In genomic region chr5:149376367-149376766, GRCm38 (mm10) we compare ENCODE assay signal across 10 mouse cellular contexts. TPM values are rescaled to one million over a fixed set of nuclear protein-coding genes. Genes with fewer than 3 reads are reported as not detected.
DNase-seq lines count a peak whose midpoint lies in the region; ATAC-seq and TF ChIP-seq lines count a peak whose summit lies in the region.
"Had no signal": no experiment of that assay in that cellular context is flagged by ENCODE, and none has a peak within 500 bp of the region (broad histone marks: within the 10 kb centered on the region; RNA-seq: fewer than 3 reads in every experiment).

No protein-coding gene starts in this region.

- ATAC-seq in kidney, embryonic 15.5 days (replicated peaks; ENCODE audit: low FRiP score), result no peak
- ATAC-seq in midbrain, embryonic 14.5 days (ENCODE audit: low FRiP score, low TSS enrichment), result no peak

- DNase-seq in gastrocnemius, adult 2 months, result no peak
- DNase-seq in gastrocnemius, adult 8-10 months (ENCODE audit: low spot score in 2 of 2), result no peak
- DNase-seq in kidney, adult 9 months, result no peak
- no peak for DNase-seq in midbrain, embryonic 14.5 days
- DNase-seq in thymus, postnatal 25 days, result no peak
- DNase-seq in frontal cortex, adult 2 months (ENCODE audit: extremely low spot score in 1 of 2, low spot score in 1 of 2), result no peak

- H3K27ac ChIP-seq in gastrocnemius, adult 2 months, result peak overlapping the region; percentile 63
- H3K27ac ChIP-seq in kidney, embryonic 15.5 days, result peak overlapping the region; percentile 72
- H3K27ac ChIP-seq in embryonic fibroblast, embryonic 13.5 days (ENCODE audit: insufficient read depth, low read length), result peak overlapping the region; percentile 96
- peak overlapping the region; percentile 82; the same call in 1 of the 2 replicates for H3K27ac ChIP-seq in midbrain, embryonic 14.5 days (replicated peaks; ENCODE audit: low read depth, low read length)
- H3K27ac ChIP-seq: limb, embryonic 13.5 days had no signal

- H3K4me2 ChIP-seq in kidney, embryonic 15.5 days, result peak overlapping the region; percentile 8
- no peak overlapping the region for H3K4me2 ChIP-seq in midbrain, embryonic 14.5 days (ENCODE audit: low read length)

- no peaks in the 10 kb centered on the region for H3K36me3 ChIP-seq in kidney, embryonic 15.5 days
- no peaks in the 10 kb centered on the region for H3K36me3 ChIP-seq in midbrain, embryonic 14.5 days (ENCODE audit: control insufficient read depth, insufficient read depth, low read length)
- H3K36me3 ChIP-seq: limb, embryonic 13.5 days had no signal

- H3K27me3 ChIP-seq in kidney, embryonic 15.5 days, result no peaks in the 10 kb centered on the region
- H3K27me3 ChIP-seq in midbrain, embryonic 14.5 days (ENCODE audit: control insufficient read depth, insufficient read depth, low read length), result no peaks in the 10 kb centered on the region
- H3K27me3 ChIP-seq: limb, embryonic 13.5 days had no signal

- no peaks in the 10 kb centered on the region for H3K9me3 ChIP-seq in kidney, embryonic 15.5 days (replicated peaks)
- H3K9me3 ChIP-seq in midbrain, embryonic 14.5 days (ENCODE audit: control insufficient read depth, low read length), result no peaks in the 10 kb centered on the region
- H3K9me3 ChIP-seq: limb, embryonic 13.5 days had no signal

- no peak for TF ChIP-seq CTCF in gastrocnemius, adult 2 months (IDR thresholded peaks at IDR 0.05)
- TF ChIP-seq CTCF in embryonic fibroblast, embryonic 13.5 days (IDR thresholded peaks at IDR 0.05; ENCODE audit: borderline replicate concordance, insufficient read depth, low read length), result no peak

- 70% methylated on average over 7 of the region's 7 CpGs for WGBS in kidney, embryonic 15.5 days
- WGBS in midbrain, embryonic 14.5 days, result 84% methylated on average over 7 of the region's 7 CpGs

- no peak overlapping the region for H3K9ac ChIP-seq in kidney, embryonic 15.5 days
- no peak overlapping the region for H3K9ac ChIP-seq in midbrain, embryonic 14.5 days (replicated peaks; ENCODE audit: low read length)

- no peak for TF ChIP-seq POLR2A in embryonic fibroblast, embryonic 13.5 days (IDR thresholded peaks at IDR 0.05; ENCODE audit: low read depth, low read length)

- intact Hi-C loops in gastrocnemius, adult 2 months (cut with DNase I), result loop anchor here (5.0 kb wide), 1 partner anchor 564 kb away; no protein-coding TSS in a partner anchor

- no peak overlapping the region for H3K4me3 ChIP-seq in gastrocnemius, adult 2 months
- no peak overlapping the region for H3K4me3 ChIP-seq in kidney, embryonic 15.5 days (replicated peaks)
- H3K4me3 ChIP-seq in embryonic fibroblast, embryonic 13.5 days (ENCODE audit: insufficient read depth, low read length), result no peak overlapping the region
- no peak overlapping the region for H3K4me3 ChIP-seq in midbrain, embryonic 14.5 days (replicated peaks; ENCODE audit: low read depth, low read length)
- H3K4me3 ChIP-seq: limb, embryonic 13.5 days had no signal

- peaks cover 63% of the 10 kb centered on the region for H3K4me1 ChIP-seq in kidney, embryonic 15.5 days
- H3K4me1 ChIP-seq in embryonic fibroblast, embryonic 13.5 days (ENCODE audit: control insufficient read depth, insufficient read depth, low read length), result peaks cover 29% of the 10 kb centered on the region
- peaks cover 51% of the 10 kb centered on the region for H3K4me1 ChIP-seq in midbrain, embryonic 14.5 days (ENCODE audit: control insufficient read depth, insufficient read depth, low read length)

RNA-seq across cellular contexts. Expression of gene Medag, which starts 35.2 kb away (rescaled TPM):
- total RNA-seq in gastrocnemius, adult 2 months (2021), result 10 to 100 TPM; 12.6 to 15.1 TPM
- 10 to 100 TPM in 2 of 4 experiments, 1 to 10 TPM in 2; 6.8 to 11.4 (median 9.4) TPM for total RNA-seq in gastrocnemius, adult 8-10 months (2022)
- 0.48 and 0.62 TPM in 2 replicates for polyA plus RNA-seq in kidney, embryonic 15.5 days (2015; fragmentation: Nextera tagmentation; extraction: Ambion mirVana)
- polyA plus RNA-seq in embryonic fibroblast, embryonic 13.5 days (2011; ENCODE audit: insufficient read length, low read depth, missing spikeins), result 70.2 and 77.2 TPM in 2 replicates
- 5.9 TPM in 2 replicates for polyA plus RNA-seq in midbrain, embryonic 14.5 days (2014; fragmentation: Nextera tagmentation; extraction: Ambion mirVana)
- 10.9 and 11.9 TPM in 2 replicates for polyA plus RNA-seq in frontal cortex, adult 2 months (2012; rRNA removed)
- total RNA-seq: neutrophil, adult 5-6 weeks had no signal
